Mouse (Mus musculus) liver, embryonic 14.5 days (tissue): ENCODE measurements at regions not wholly inside any gene's neighbourhood (a gene's known extent, or its start where the extent isn't known, plus 50 kb on each side); places are given as distances from the start of the nearest gene placed in this dataset.

Experiments used
- ATAC-seq: fragments of 200-750 bp; cut with Nextera tagmentation; 2 replicates; pipeline ENCODE4 v1.8.0; 2017; ENCODE audit warnings: moderate number of reproducible peaks, mild to moderate bottlenecking, moderate library complexity; ENCODE audit not compliant: insufficient read depth
- DNase-seq, 3 experiments: peaks; one replicate each; pipeline ENCODE4 v3.0.0-alpha.2; 2012 to 2013; ENCODE audit warnings: low read depth in 3 of 3, low spot score in 3 of 3
- H3K27ac ChIP-seq: fragments of 300-500 bp; sonication (generic); 2 replicates; pipeline ENCODE4 v1.5.1; 2014; ENCODE audit warnings: moderate library complexity, mild to moderate bottlenecking, control low read depth, inconsistent platforms
- H3K27me3 ChIP-seq: fragments of 300-500 bp; sonication (generic); 2 replicates; pipeline ENCODE4 v1.6.1; 2014; ENCODE audit warnings: mild to moderate bottlenecking, low read length, moderate library complexity; ENCODE audit not compliant: control insufficient read depth, insufficient read depth
- H3K36me3 ChIP-seq: fragments of 300-500 bp; sonication (generic); replicated peaks from 2 replicates; pipeline ENCODE4 v1.6.1; 2014; ENCODE audit warnings: low read depth; ENCODE audit not compliant: control insufficient read depth, insufficient read depth
- H3K4me1 ChIP-seq, 2 experiments: fragments of 200-500 bp in 1 of 2; fragments of 300-500 bp in 1 of 2; sonication (generic) in 1 of 2; replicated peaks; 2 replicates each; pipeline ENCODE4 v1.6.1; 2012 to 2014; ENCODE audit warnings: antibody characterized with exemption in 1 of 2, inconsistent platforms in 1 of 2, low read length in 1 of 2; ENCODE audit not compliant: control insufficient read depth in 2 of 2, insufficient read depth in 2 of 2
- H3K4me2 ChIP-seq: fragments of 300-500 bp; sonication (generic); 2 replicates; pipeline ENCODE4 v1.6.1; 2014; ENCODE audit warnings: low read depth, mild to moderate bottlenecking, control low read depth, moderate library complexity
- H3K4me3 ChIP-seq, 2 experiments: fragments of 200-500 bp in 1 of 2; fragments of 300-500 bp in 1 of 2; sonication (generic) in 1 of 2; 2 replicates each; pipeline ENCODE4 v1.5.1; 2012 to 2014; ENCODE audit warnings: low read depth in 2 of 2, low read length in 2 of 2, mild to moderate bottlenecking in 2 of 2, control low read depth in 1 of 2, inconsistent platforms in 1 of 2, moderate library complexity in 1 of 2; ENCODE audit not compliant: insufficient read depth in 1 of 2
- H3K9ac ChIP-seq: fragments of 300-500 bp; sonication (generic); replicated peaks from 2 replicates; pipeline ENCODE4 v1.6.1; 2014; ENCODE audit warnings: mild to moderate bottlenecking, control low read depth, moderate library complexity
- H3K9me3 ChIP-seq: fragments of 300-500 bp; sonication (generic); 2 replicates; pipeline ENCODE4 v1.6.1; 2016; ENCODE audit warnings: low read length, mixed read lengths; ENCODE audit not compliant: control insufficient read depth
- CTCF ChIP-seq: IDR thresholded peaks from 2 replicates; pipeline ENCODE4 v1.5.1; 2016; ENCODE audit warnings: antibody characterized with exemption, low read depth, control low read depth
- EP300 ChIP-seq: IDR thresholded peaks from 2 replicates; pipeline ENCODE4 v1.6.1; 2016; ENCODE audit warnings: antibody characterized with exemption, low read depth
- WGBS: fragments of 180-500 bp; shearing (Covaris S2); extraction: QIAGEN DNeasy Blood & Tissue Kit; methylation state at CpG from one replicate; pipeline ENCODE4 v1.1.7; 2014; ENCODE audit not compliant: insufficient replicate concordance; 5-methylcytosine and 5-hydroxymethylcytosine counted together

- WGBS: 73% methylated on average over 6 of the region's 6 CpGs
These were observed 311.2 kb downstream of the Icos start for GRCm38 (mm10) chr1:61288946-61289345.

GRCm38 (mm10) chr1:61289552-61289951 lies 311.8 kb downstream of the Icos start:
- H3K4me1 ChIP-seq: no peaks in the 10 kb centered on the region
- H3K9ac ChIP-seq: no peak overlapping the region
- ATAC-seq (no peak), DNase-seq (no peak)
- H3K4me2 ChIP-seq: no peak overlapping the region
- H3K36me3 ChIP-seq: no peaks in the 10 kb centered on the region
- WGBS: 60% methylated on average over 4 of the region's 4 CpGs
- no peak overlapping the region for H3K27ac ChIP-seq
- H3K27me3 ChIP-seq: no peaks in the 10 kb centered on the region
- TF ChIP-seq EP300: no peak
- no peak for TF ChIP-seq CTCF
- no peaks in the 10 kb centered on the region for H3K9me3 ChIP-seq
- no peak overlapping the region for H3K4me3 ChIP-seq

More at GRCm38 (mm10) chr1:61288946-61289345, 311.2 kb downstream of the Icos start:
- H3K27ac ChIP-seq: no peak overlapping the region
- H3K4me1 ChIP-seq: no peaks in the 10 kb centered on the region
- ATAC-seq: no peak
- no peak overlapping the region for H3K4me2 ChIP-seq
- H3K9ac ChIP-seq: no peak overlapping the region
- no peaks in the 10 kb centered on the region for H3K36me3 ChIP-seq
- no peaks in the 10 kb centered on the region for H3K27me3 ChIP-seq
- H3K9me3 ChIP-seq: no peaks in the 10 kb centered on the region
- no peak overlapping the region for H3K4me3 ChIP-seq
- TF ChIP-seq CTCF: no peak
- no peak for TF ChIP-seq EP300
- DNase-seq: no peak

GRCm38 (mm10) chr1:61293106-61293505 lies 315.4 kb downstream of the Icos start:
- H3K27ac ChIP-seq: no peak overlapping the region
- no peak overlapping the region for H3K4me3 ChIP-seq
- no peaks in the 10 kb centered on the region for H3K9me3 ChIP-seq
- H3K36me3 ChIP-seq: no peaks in the 10 kb centered on the region
- DNase-seq (no peak), ATAC-seq (no peak)
- no peak overlapping the region for H3K9ac ChIP-seq
- WGBS: 44% methylated on average over 5 of the region's 5 CpGs
- no peak overlapping the region for H3K4me2 ChIP-seq
- H3K27me3 ChIP-seq: no peaks in the 10 kb centered on the region
- no peak for TF ChIP-seq EP300
- TF ChIP-seq CTCF: no peak
- H3K4me1 ChIP-seq: no peaks in the 10 kb centered on the region

- ATAC-seq (no peak), DNase-seq (no peak)
- H3K36me3 ChIP-seq: no peaks in the 10 kb centered on the region
- no peak overlapping the region for H3K4me2 ChIP-seq
- H3K9me3 ChIP-seq: no peaks in the 10 kb centered on the region
- no peak overlapping the region for H3K4me3 ChIP-seq
- WGBS: 53% methylated on average over 3 of the region's 3 CpGs
- H3K27ac ChIP-seq: no peak overlapping the region
- H3K4me1 ChIP-seq: no peaks in the 10 kb centered on the region
- TF ChIP-seq EP300: no peak
- TF ChIP-seq CTCF: no peak
- no peak overlapping the region for H3K9ac ChIP-seq
- no peaks in the 10 kb centered on the region for H3K27me3 ChIP-seq
These were observed 317.5 kb downstream of the Icos start for GRCm38 (mm10) chr1:61295219-61295618.

- H3K4me2 ChIP-seq: no peak overlapping the region
- H3K9ac ChIP-seq: no peak overlapping the region
- no peak for DNase-seq
- no peak overlapping the region for H3K27ac ChIP-seq
- TF ChIP-seq CTCF: no peak
- no peak for TF ChIP-seq EP300
- 36% methylated on average over 4 of the region's 4 CpGs for WGBS
- no peaks in the 10 kb centered on the region for H3K36me3 ChIP-seq
- H3K9me3 ChIP-seq: no peaks in the 10 kb centered on the region
- ATAC-seq: no peak
- H3K4me3 ChIP-seq: no peak overlapping the region
- H3K4me1 ChIP-seq: no peaks in the 10 kb centered on the region
- H3K27me3 ChIP-seq: no peaks in the 10 kb centered on the region
These were observed 319.1 kb downstream of the Icos start for GRCm38 (mm10) chr1:61296831-61297230.

GRCm38 (mm10) chr1:61297361-61297760 lies 319.6 kb downstream of the Icos start:
- 61% methylated on average over 3 of the region's 3 CpGs for WGBS
- no peak overlapping the region for H3K4me2 ChIP-seq
- H3K27me3 ChIP-seq: no peaks in the 10 kb centered on the region
- H3K27ac ChIP-seq: no peak overlapping the region
- H3K4me1 ChIP-seq: no peaks in the 10 kb centered on the region
- H3K9me3 ChIP-seq: no peaks in the 10 kb centered on the region
- ATAC-seq (no peak), DNase-seq (no peak)
- no peak for TF ChIP-seq CTCF
- TF ChIP-seq EP300: no peak
- no peak overlapping the region for H3K4me3 ChIP-seq
- no peak overlapping the region for H3K9ac ChIP-seq
- no peaks in the 10 kb centered on the region for H3K36me3 ChIP-seq
